Mouse (Mus musculus): ENCODE measurements around the gene Faf1.

GRCm38 (mm10) chr4:109986748-109987355 is 310.5 kb downstream of the Faf1 start:
- TF ChIP-seq POLR2A (IDR thresholded peaks at IDR 0.05; ENCODE audit: insufficient read depth, low read length) (no peak), CTCF (IDR thresholded peaks at IDR 0.05; ENCODE audit: low read depth, low read length) (no peak)

All from ES-Bruce4 (cell line).